Mouse (Mus musculus): ENCODE data around the gene Clcn3. TPM values are rescaled to one million over a fixed set of nuclear protein-coding genes. Genes with fewer than 3 reads are reported as not detected.

Gene Clcn3
- polyA plus RNA-seq, 1 experiment from 2014 or later, result 29.1 TPM

GRCm38 (mm10) chr8:60971808-60972207 lies 11.3 kb downstream of the Clcn3 start:
- 97% methylated on average over 4 of the region's 4 CpGs for WGBS
- Histone ChIP-seq H3K4me1 (no peaks in the 10 kb centered on the region), H3K4me3 (no peak overlapping the region), H3K9me3 (replicated peaks) (no peaks in the 10 kb centered on the region), H3K27me3 (ENCODE audit: low read depth, poor library complexity, severe bottlenecking) (no peaks in the 10 kb centered on the region), H3K27ac (replicated peaks) (no peak overlapping the region), H3K36me3 (no peaks in the 10 kb centered on the region)
- DNase-seq (ENCODE audit: low spot score), result no peak

GRCm38 (mm10) chr8:60969091-60969490 lies 14.0 kb downstream of the Clcn3 start:
- Histone ChIP-seq H3K9me3 (replicated peaks) (no peaks in the 10 kb centered on the region), H3K4me1 (no peaks in the 10 kb centered on the region), H3K27ac (replicated peaks) (no peak overlapping the region), H3K36me3 (no peaks in the 10 kb centered on the region), H3K27me3 (ENCODE audit: low read depth, poor library complexity, severe bottlenecking) (no peaks in the 10 kb centered on the region), H3K4me3 (no peak overlapping the region)
- WGBS, result 45% methylated on average over 2 of the region's 2 CpGs
- DNase-seq (ENCODE audit: low spot score), result no peak

- Histone ChIP-seq H3K9me3 (replicated peaks) (no peaks in the 10 kb centered on the region), H3K4me3 (no peak overlapping the region), H3K4me1 (no peaks in the 10 kb centered on the region), H3K36me3 (no peaks in the 10 kb centered on the region), H3K27ac (replicated peaks) (no peak overlapping the region), H3K27me3 (ENCODE audit: low read depth, poor library complexity, severe bottlenecking) (no peaks in the 10 kb centered on the region)
- 82% methylated on average over 3 of the region's 3 CpGs for WGBS
- no peak for DNase-seq (ENCODE audit: low spot score)
Observed at GRCm38 (mm10) chr8:60965741-60966140, 17.4 kb downstream of the Clcn3 start.

- H3K4me3 ChIP-seq, result no peak overlapping the region
- no peak for DNase-seq (ENCODE audit: low spot score)
- no peaks in the 10 kb centered on the region for H3K36me3 ChIP-seq
- no peaks in the 10 kb centered on the region for H3K4me1 ChIP-seq
- H3K27ac ChIP-seq (replicated peaks), result no peak overlapping the region
- no peaks in the 10 kb centered on the region for H3K27me3 ChIP-seq (ENCODE audit: low read depth, poor library complexity, severe bottlenecking)
- WGBS, result 71% methylated on average over 6 of the region's 6 CpGs
- H3K9me3 ChIP-seq (replicated peaks), result no peaks in the 10 kb centered on the region
Observed at GRCm38 (mm10) chr8:60965306-60965705, 17.8 kb downstream of the Clcn3 start.

GRCm38 (mm10) chr8:60964518-60964917 lies 18.6 kb downstream of the Clcn3 start:
- Histone ChIP-seq H3K36me3 (no peaks in the 10 kb centered on the region), H3K9me3 (replicated peaks) (no peaks in the 10 kb centered on the region), H3K27me3 (ENCODE audit: low read depth, poor library complexity, severe bottlenecking) (no peaks in the 10 kb centered on the region), H3K27ac (replicated peaks) (no peak overlapping the region), H3K4me3 (no peak overlapping the region), H3K4me1 (no peaks in the 10 kb centered on the region)
- DNase-seq (ENCODE audit: low spot score), result no peak
- WGBS, result 89% methylated on average over 4 of the region's 4 CpGs

- DNase-seq (ENCODE audit: low spot score), result no peak
- Histone ChIP-seq H3K4me1 (no peaks in the 10 kb centered on the region), H3K27me3 (ENCODE audit: low read depth, poor library complexity, severe bottlenecking) (no peaks in the 10 kb centered on the region), H3K4me3 (no peak overlapping the region), H3K36me3 (no peaks in the 10 kb centered on the region), H3K27ac (replicated peaks) (no peak overlapping the region), H3K9me3 (replicated peaks) (no peaks in the 10 kb centered on the region)
- 76% methylated on average over 2 of the region's 2 CpGs for WGBS
Observed at GRCm38 (mm10) chr8:60963931-60964330, 19.2 kb downstream of the Clcn3 start.

- no peak for DNase-seq (ENCODE audit: low spot score)
- Histone ChIP-seq H3K27me3 (ENCODE audit: low read depth, poor library complexity, severe bottlenecking) (no peaks in the 10 kb centered on the region), H3K4me3 (no peak overlapping the region), H3K27ac (replicated peaks) (no peak overlapping the region), H3K9me3 (replicated peaks) (no peaks in the 10 kb centered on the region), H3K4me1 (peaks cover under 1% of the 10 kb centered on the region), H3K36me3 (no peaks in the 10 kb centered on the region)
- WGBS, result 93% methylated on average over 3 of the region's 3 CpGs
Observed at GRCm38 (mm10) chr8:60962763-60963162, 20.3 kb downstream of the Clcn3 start.

- Histone ChIP-seq H3K27me3 (ENCODE audit: low read depth, poor library complexity, severe bottlenecking) (no peaks in the 10 kb centered on the region), H3K4me3 (no peak overlapping the region), H3K36me3 (no peaks in the 10 kb centered on the region), H3K27ac (replicated peaks) (peak overlapping the region; percentile 28; the same call in 1 of the 2 replicates), H3K4me1 (peaks cover 33% of the 10 kb centered on the region), H3K9me3 (replicated peaks) (no peaks in the 10 kb centered on the region)
- DNase-seq (ENCODE audit: low spot score), result no peak
- WGBS, result 94% methylated on average over 7 of the region's 7 CpGs
Observed at GRCm38 (mm10) chr8:60956847-60957246, 26.3 kb downstream of the Clcn3 start.

- WGBS, result under 1% methylated on average over 15 of the region's 15 CpGs
- no peaks in the 10 kb centered on the region for H3K27me3 ChIP-seq (ENCODE audit: low read depth, poor library complexity, severe bottlenecking)
- peaks cover 49% of the 10 kb centered on the region for H3K4me1 ChIP-seq
- no peaks in the 10 kb centered on the region for H3K36me3 ChIP-seq
- no peaks in the 10 kb centered on the region for H3K9me3 ChIP-seq (replicated peaks)
- peak overlapping the region; percentile 56 for H3K4me3 ChIP-seq
- DNase-seq (ENCODE audit: low spot score), result peak; percentile 85
- H3K27ac ChIP-seq (replicated peaks), result peak overlapping the region; percentile 95
Observed at GRCm38 (mm10) chr8:60954281-60955014, 28.7 kb downstream of the Clcn3 start.

- Histone ChIP-seq H3K4me3 (peak overlapping the region; percentile 56), H3K27ac (replicated peaks) (peak overlapping the region; percentile 95; the same call in 1 of the 2 replicates)
Observed at GRCm38 (mm10) chr8:60952803-60953202, 30.3 kb downstream of the Clcn3 start.

GRCm38 (mm10) chr8:60951757-60952156 lies 31.3 kb downstream of the Clcn3 start:
- WGBS, result 98% methylated on average over 1 of the region's 1 CpGs
- H3K4me3 ChIP-seq, result no peak overlapping the region
- no peak for DNase-seq (ENCODE audit: low spot score)
- no peak overlapping the region for H3K27ac ChIP-seq (replicated peaks)
- no peaks in the 10 kb centered on the region for H3K36me3 ChIP-seq
- H3K27me3 ChIP-seq (ENCODE audit: low read depth, poor library complexity, severe bottlenecking), result no peaks in the 10 kb centered on the region
- no peaks in the 10 kb centered on the region for H3K9me3 ChIP-seq (replicated peaks)
- peaks cover 39% of the 10 kb centered on the region for H3K4me1 ChIP-seq

More at GRCm38 (mm10) chr8:60952803-60953202, 30.3 kb downstream of the Clcn3 start:
- Histone ChIP-seq H3K9me3 (replicated peaks) (no peaks in the 10 kb centered on the region), H3K4me1 (peaks cover 49% of the 10 kb centered on the region), H3K36me3 (no peaks in the 10 kb centered on the region), H3K27me3 (ENCODE audit: low read depth, poor library complexity, severe bottlenecking) (no peaks in the 10 kb centered on the region)
- no peak for DNase-seq (ENCODE audit: low spot score)
- WGBS, result 59% methylated on average over 5 of the region's 5 CpGs

GRCm38 (mm10) chr8:60951271-60951670 lies 31.8 kb downstream of the Clcn3 start:
- no peaks in the 10 kb centered on the region for H3K36me3 ChIP-seq
- H3K4me3 ChIP-seq, result no peak overlapping the region
- H3K4me1 ChIP-seq, result peaks cover 38% of the 10 kb centered on the region
- 73% methylated on average over 4 of the region's 4 CpGs for WGBS
- no peak for DNase-seq (ENCODE audit: low spot score)
- peak overlapping the region; percentile 52; the same call in 1 of the 2 replicates for H3K27ac ChIP-seq (replicated peaks)
- no peaks in the 10 kb centered on the region for H3K27me3 ChIP-seq (ENCODE audit: low read depth, poor library complexity, severe bottlenecking)
- no peaks in the 10 kb centered on the region for H3K9me3 ChIP-seq (replicated peaks)

- no peak overlapping the region for H3K27ac ChIP-seq (replicated peaks)
- no peaks in the 10 kb centered on the region for H3K36me3 ChIP-seq
- H3K9me3 ChIP-seq (replicated peaks), result no peaks in the 10 kb centered on the region
- H3K27me3 ChIP-seq (ENCODE audit: low read depth, poor library complexity, severe bottlenecking), result no peaks in the 10 kb centered on the region
- WGBS, result 80% methylated on average over 4 of the region's 4 CpGs
- H3K4me3 ChIP-seq, result no peak overlapping the region
- no peak for DNase-seq (ENCODE audit: low spot score)
- peaks cover 38% of the 10 kb centered on the region for H3K4me1 ChIP-seq
Observed at GRCm38 (mm10) chr8:60949859-60950258, 33.2 kb downstream of the Clcn3 start.
